Mouse (Mus musculus) layer of hippocampus, postnatal 14 days (tissue): ENCODE measurements around the gene Ncam1. TPM values are rescaled to one million over a fixed set of nuclear protein-coding genes. Genes with fewer than 3 reads are reported as not detected.

Source experiments
- DNase-seq, 2 experiments: peaks; one replicate each; pipeline ENCODE4 v3.0.0; 2021 to 2022; ENCODE audit warnings: low spot score in 2 of 2, mixed read lengths in 1 of 2
- total RNA-seq, 2 experiments: library from RNA; stranded (reverse); gene quantifications; 2 replicates each; pipeline ENCODE4 v1.2.3; 2021

Ncam1 gene
- total RNA-seq, 2 experiments from 2014 or later: 422 to 450 TPM

GRCm38 (mm10) chr9:49681848-49682469, 116.8 kb downstream of the Ncam1 start:
- DNase-seq: no peak

GRCm38 (mm10) chr9:49679270-49679669, 119.5 kb downstream of the Ncam1 start:
- no peak for DNase-seq

- no peak for DNase-seq
Observed at GRCm38 (mm10) chr9:49675696-49676465, 122.8 kb downstream of the Ncam1 start.

GRCm38 (mm10) chr9:49672646-49673199, 126.0 kb downstream of the Ncam1 start:
- no peak for DNase-seq

GRCm38 (mm10) chr9:49667066-49667465, 131.7 kb downstream of the Ncam1 start:
- DNase-seq: no peak

- no peak for DNase-seq
Observed at GRCm38 (mm10) chr9:49665361-49665760, 133.4 kb downstream of the Ncam1 start.

- DNase-seq: no peak
Observed at GRCm38 (mm10) chr9:49663927-49664320, 134.8 kb downstream of the Ncam1 start.

GRCm38 (mm10) chr9:49662958-49663926, 135.5 kb downstream of the Ncam1 start:
- peak in 1 of 2 experiments; percentile 32 for DNase-seq

- DNase-seq: no peak
Observed at GRCm38 (mm10) chr9:49661480-49661879, 137.2 kb downstream of the Ncam1 start.

- peak; percentile 46 to 75 for DNase-seq
Observed at GRCm38 (mm10) chr9:49658381-49658856, 140.3 kb downstream of the Ncam1 start.

- DNase-seq: no peak
Observed at GRCm38 (mm10) chr9:49654470-49654869, 144.3 kb downstream of the Ncam1 start.

GRCm38 (mm10) chr9:49653478-49654245, 145.1 kb downstream of the Ncam1 start:
- no peak for DNase-seq

GRCm38 (mm10) chr9:49644296-49644695, 154.4 kb downstream of the Ncam1 start:
- DNase-seq: no peak

GRCm38 (mm10) chr9:49640764-49641163, 158.0 kb downstream of the Ncam1 start:
- no peak for DNase-seq

- no peak for DNase-seq
Observed at GRCm38 (mm10) chr9:49640142-49640541, 158.6 kb downstream of the Ncam1 start.

- DNase-seq: no peak
Observed at GRCm38 (mm10) chr9:49637955-49638354, 160.8 kb downstream of the Ncam1 start.

- no peak for DNase-seq
Observed at GRCm38 (mm10) chr9:49635668-49636326, 162.9 kb downstream of the Ncam1 start.

- no peak for DNase-seq
Observed at GRCm38 (mm10) chr9:49632591-49632990, 166.1 kb downstream of the Ncam1 start.

- no peak for DNase-seq
Observed at GRCm38 (mm10) chr9:49630336-49630735, 168.4 kb downstream of the Ncam1 start.

- DNase-seq: no peak
Observed at GRCm38 (mm10) chr9:49624910-49625309, 173.8 kb downstream of the Ncam1 start.
